Comparison of ENCODE assay signal across 12 mouse cellular contexts in genomic region chr5:35727447-35727846, GRCm38 (mm10). TPM values are rescaled to one million over a fixed set of nuclear protein-coding genes. Genes with fewer than 3 reads are reported as not detected.
A peak's percentile ranks its signal among the peaks of the same experiment; 100 is the strongest.
DNase-seq lines count a peak whose midpoint lies in the region; ATAC-seq and TF ChIP-seq lines count a peak whose summit lies in the region.
"Had no signal": no experiment of that assay in that cellular context is flagged by ENCODE, and none has a peak within 500 bp of the region (broad histone marks: within the 10 kb centered on the region; RNA-seq: fewer than 3 reads in every experiment).

No protein-coding gene starts in this region.

- H3K4me1 ChIP-seq in heart, embryonic 15.5 days (replicated peaks): peaks cover 27% of the 10 kb centered on the region
- H3K4me1 ChIP-seq in lung, adult 2 months (ENCODE audit: control insufficient read depth, insufficient read depth, low read length): peaks cover 23% of the 10 kb centered on the region
- peaks cover 12% of the 10 kb centered on the region for H3K4me1 ChIP-seq in kidney, postnatal 0 days (replicated peaks; ENCODE audit: insufficient read depth, low read length)

- no peaks in the 10 kb centered on the region for H3K27me3 ChIP-seq in heart, embryonic 15.5 days
- H3K27me3 ChIP-seq in kidney, postnatal 0 days (ENCODE audit: insufficient read depth, low read length): no peaks in the 10 kb centered on the region

- intact Hi-C loops in heart, postnatal 14 days (cut with DNase I): loop anchor here (2.0 kb wide), 1 partner anchor 19 kb away; no protein-coding TSS in a partner anchor

- no peak for DNase-seq in heart, postnatal 14 days
- DNase-seq in lung, adult 2 months: no peak
- DNase-seq in lung, postnatal 25 days (ENCODE audit: low spot score): no peak
- DNase-seq in kidney, postnatal 0 days (ENCODE audit: low spot score): no peak
- peak; percentile 23 for DNase-seq in lung, postnatal 14 days
- DNase-seq in Muller cell, postnatal 12 days (ENCODE audit: inconsistent ontology term): no peak
- no peak for DNase-seq in spleen, postnatal 4 days (ENCODE audit: low spot score in 2 of 2)
- DNase-seq: cerebellum, adult 8-10 months; right cerebral cortex, postnatal 14 days had no signal

- H3K4me3 ChIP-seq in heart, embryonic 15.5 days: peak overlapping the region; percentile 39
- H3K4me3 ChIP-seq in lung, adult 2 months (replicated peaks; ENCODE audit: extremely low read depth, low read depth, low read length): peak overlapping the region; percentile 33
- peak overlapping the region; percentile 22; the same call in 1 of the 2 replicates for H3K4me3 ChIP-seq in kidney, postnatal 0 days (replicated peaks; ENCODE audit: low read depth, low read length)

- TF ChIP-seq POLR2A in lung, adult 2 months (IDR thresholded peaks at IDR 0.05; ENCODE audit: borderline replicate concordance, extremely low read depth, low read depth, low read length): no peak

- 84% methylated on average over 5 of the region's 5 CpGs for WGBS in heart, embryonic 15.5 days
- 69% methylated on average over 5 of the region's 5 CpGs for WGBS in lung, adult 2 months
- 84% methylated on average over 5 of the region's 5 CpGs for WGBS in kidney, postnatal 0 days

- H3K9ac ChIP-seq in heart, embryonic 15.5 days: no peak overlapping the region
- no peak overlapping the region for H3K9ac ChIP-seq in kidney, postnatal 0 days (ENCODE audit: low read depth, low read length)

- no peak for ATAC-seq in heart, embryonic 15.5 days (replicated peaks; ENCODE audit: insufficient number of reproducible peaks, insufficient read depth, low FRiP score, low read depth)
- no peak for ATAC-seq in kidney, postnatal 0 days (replicated peaks; ENCODE audit: low FRiP score, low read depth)

- no peak overlapping the region for H3K27ac ChIP-seq in heart, embryonic 15.5 days
- H3K27ac ChIP-seq in kidney, postnatal 0 days: no peak overlapping the region

- peak overlapping the region; percentile 52 for H3K4me2 ChIP-seq in heart, embryonic 15.5 days
- peak overlapping the region; percentile 54 for H3K4me2 ChIP-seq in kidney, postnatal 0 days (ENCODE audit: low read length)

- peak; percentile 35; the same call in 1 of the 2 replicates for TF ChIP-seq CTCF in lung, adult 2 months (IDR thresholded peaks at IDR 0.05; ENCODE audit: insufficient read depth, low read length)
- peak; percentile 52; the same call in 1 of the 2 replicates for TF ChIP-seq CTCF in kidney, postnatal 0 days (IDR thresholded peaks at IDR 0.05; ENCODE audit: low read depth)

- no peaks in the 10 kb centered on the region for H3K9me3 ChIP-seq in heart, embryonic 15.5 days (replicated peaks)
- no peaks in the 10 kb centered on the region for H3K9me3 ChIP-seq in kidney, postnatal 0 days (replicated peaks; ENCODE audit: low read length)

- H3K36me3 ChIP-seq in heart, embryonic 15.5 days: no peaks in the 10 kb centered on the region
- no peaks in the 10 kb centered on the region for H3K36me3 ChIP-seq in kidney, postnatal 0 days (ENCODE audit: insufficient read depth, low read length)

RNA-seq across cellular contexts. Expression of gene Sh3tc1, which starts 12.3 kb away (rescaled TPM):
- polyA plus RNA-seq in heart, embryonic 15.5 days (2015; fragmentation: Nextera tagmentation; extraction: Ambion mirVana): 8.6 and 10.9 TPM in 2 replicates
- total RNA-seq in heart, postnatal 14 days (2021): 10 to 100 TPM in 1 of 2 experiments, 1 to 10 TPM in 1; 9.8 to 10.6 TPM
- polyA plus RNA-seq in lung, adult 2 months (2012; rRNA removed): 38.3 and 39.4 TPM in 2 replicates
- polyA plus RNA-seq in kidney, postnatal 0 days (2015; fragmentation: Nextera tagmentation; extraction: Ambion mirVana): 19.0 and 21.4 TPM in 2 replicates

RNA-seq across cellular contexts. Expression of gene Ablim2, which starts 30.2 kb away (rescaled TPM):
- 4.3 and 5.3 TPM in 2 replicates for polyA plus RNA-seq in heart, embryonic 15.5 days (2015; fragmentation: Nextera tagmentation; extraction: Ambion mirVana)
- 10 to 100 TPM; 12.2 to 17.5 TPM for total RNA-seq in heart, postnatal 14 days (2021)
- polyA plus RNA-seq in lung, adult 2 months (2012; rRNA removed): 12.9 and 16.9 TPM in 2 replicates
- 3.2 and 3.9 TPM in 2 replicates for polyA plus RNA-seq in kidney, postnatal 0 days (2015; fragmentation: Nextera tagmentation; extraction: Ambion mirVana)
- total RNA-seq: neutrophil, adult 5-6 weeks had no signal

RNA-seq across cellular contexts. Expression of gene Htra3, which starts 47.9 kb away (rescaled TPM):
- 14.7 and 22.2 TPM in 2 replicates for polyA plus RNA-seq in heart, embryonic 15.5 days (2015; fragmentation: Nextera tagmentation; extraction: Ambion mirVana)
- total RNA-seq in heart, postnatal 14 days (2021): 100 to 1,000 TPM; 108 to 149 TPM
- polyA plus RNA-seq in lung, adult 2 months (2012; rRNA removed): 59.4 and 80.1 TPM in 2 replicates
- polyA plus RNA-seq in kidney, postnatal 0 days (2015; fragmentation: Nextera tagmentation; extraction: Ambion mirVana): 22.4 and 24.6 TPM in 2 replicates
- total RNA-seq: hematopoietic stem cell, adult 5-6 weeks; neutrophil, adult 5-6 weeks had no signal
